Mouse (Mus musculus) cortical plate, adult 2 months (tissue): ENCODE measurements at regions not wholly inside any gene's neighbourhood (a gene's known extent, or its start where the extent isn't known, plus 50 kb on each side); places are given as distances from the start of the nearest gene placed in this dataset.

ENCODE experiments used
- CTCF ChIP-seq: fragments of 200-500 bp; IDR thresholded peaks from 2 replicates; pipeline ENCODE4 v1.5.1; 2011; ENCODE audit warnings: mild to moderate bottlenecking, control low read depth, low read length; ENCODE audit not compliant: insufficient read depth; ENCODE audit errors: extremely low read depth
- POLR2A ChIP-seq: fragments of 200-500 bp; IDR thresholded peaks from 2 replicates; pipeline ENCODE4 v1.6.1; 2011; ENCODE audit warnings: mild to moderate bottlenecking, low read length, control low read depth; ENCODE audit not compliant: insufficient read depth; ENCODE audit errors: extremely low read depth

GRCm38 (mm10) chr14:48342944-48343343 lies 103.0 kb upstream of the Tmem260 start:
- TF ChIP-seq POLR2A (no peak), CTCF (no peak)
